Mouse (Mus musculus): ENCODE data around the gene Ifit3.
"Not testable (repeated sequence)": the region's sequence is repeated elsewhere in the genome, so short reads cannot be mapped to it uniquely, and the experiment has no call there.

DNA sequence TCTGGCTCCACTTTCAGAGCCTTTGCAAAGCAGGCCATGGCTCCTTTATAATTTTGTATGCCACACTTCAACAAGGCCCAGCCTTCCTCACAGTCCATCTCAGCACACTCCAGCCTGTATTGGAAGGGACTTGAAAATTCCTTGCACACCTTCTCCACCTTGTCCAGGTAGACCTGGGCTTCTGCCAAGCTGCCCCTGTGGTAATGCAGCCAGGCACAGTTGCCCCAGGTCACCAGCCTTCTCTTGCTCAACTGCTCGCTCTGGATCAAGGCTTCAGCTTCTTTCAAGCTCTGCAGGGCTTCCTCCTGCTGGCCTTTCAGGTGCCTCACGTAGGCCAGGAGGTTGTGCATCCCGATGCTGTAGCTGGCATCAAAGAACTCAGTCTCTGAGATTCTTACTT lies 11.2 kb downstream of the Ifit3 start:
- not testable (repeated sequence) for TF ChIP-seq POLR2A (IDR thresholded peaks at IDR 0.05; ENCODE audit: borderline replicate concordance, insufficient read depth, low read length); CTCF (IDR thresholded peaks at IDR 0.05; ENCODE audit: borderline replicate concordance, insufficient read depth, low read depth, low read length)
